Mouse (Mus musculus): ENCODE results near the gene Frem2. TPM values are rescaled to one million over a fixed set of nuclear protein-coding genes. Genes with fewer than 3 reads are reported as not detected.

The Frem2 gene
- total RNA-seq, 1 experiment from 2014 or later, result 0.15 TPM

DNA sequence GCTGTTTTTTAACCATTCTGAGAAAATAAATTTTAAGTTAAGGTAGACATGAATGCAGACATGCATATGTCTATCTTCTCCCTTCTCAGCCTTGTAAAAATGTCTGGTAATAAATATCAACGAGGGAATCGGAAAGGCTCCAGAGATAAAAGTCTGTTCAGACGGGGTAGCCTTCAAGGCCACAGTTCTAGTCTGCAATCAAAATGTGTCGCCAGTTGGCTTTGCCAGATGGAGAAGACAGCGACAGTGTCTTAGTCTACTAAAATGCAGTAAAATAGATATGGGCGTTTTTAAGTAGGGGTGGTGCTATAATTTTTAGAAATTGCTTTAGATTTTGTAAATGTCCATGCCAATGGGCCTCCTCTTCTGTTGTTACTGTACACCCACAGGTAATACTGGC is 191.8 kb downstream of the Frem2 start:
- DNase-seq, result no peak

DNA sequence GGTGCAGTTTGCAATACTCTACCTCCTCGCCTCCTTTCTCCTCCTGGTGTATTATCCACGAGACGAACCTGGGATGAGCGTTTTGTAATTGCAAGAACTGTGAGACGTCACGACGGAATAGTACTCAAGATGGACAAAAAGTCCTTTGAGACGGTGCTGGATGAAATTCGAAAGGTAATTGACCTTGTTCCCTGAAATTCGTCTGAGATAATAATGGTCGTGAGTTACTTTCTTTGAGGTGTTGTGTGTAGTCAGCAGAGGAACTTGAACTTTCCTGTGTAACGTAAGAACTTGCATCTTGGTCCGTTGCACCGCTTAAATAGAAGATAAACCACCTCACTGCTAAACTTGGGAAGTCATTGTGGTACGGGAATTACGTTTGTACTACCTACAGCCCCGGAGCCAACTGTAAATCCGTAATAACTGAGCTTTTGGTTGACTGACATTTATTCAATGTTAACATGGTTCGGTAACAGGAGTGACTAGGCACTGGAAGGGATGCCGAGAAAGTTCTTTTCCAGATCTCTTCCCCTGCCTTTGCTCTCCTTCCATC is 192.9 kb downstream of the Frem2 start:
- DNase-seq, result no peak

Other genes with a start within 250 kb of the Frem2 start
- 9.5 and 12.4 TPM in 2 replicates for gene Nhlrc3, start 194.0 kb downstream of the Frem2 start, total RNA-seq (2021)
- gene Proser1, start 193.7 kb downstream of the Frem2 start, total RNA-seq (2021), result 30.8 and 32.0 TPM in 2 replicates
- not detected in 2 replicates for gene Stoml3, start 168.7 kb downstream of the Frem2 start, total RNA-seq (2021)
- not detected in 2 replicates for gene Gm10985, start 187.7 kb upstream of the Frem2 start, total RNA-seq (2021)
- gene Ufm1, start 206.5 kb upstream of the Frem2 start, total RNA-seq (2021), result 85.5 and 88.0 TPM in 2 replicates

All from adrenal gland, postnatal 25 days (tissue).